Mouse (Mus musculus) layer of hippocampus, adult 18-20 months (tissue): ENCODE measurements at regions not wholly inside any gene's neighbourhood (a gene's known extent, or its start where the extent isn't known, plus 50 kb on each side); places are given as distances from the start of the nearest gene placed in this dataset.

Experiments
- DNase-seq, 2 experiments: peaks; one replicate each; pipeline ENCODE4 v3.0.0; 2022; ENCODE audit warnings: low spot score in 2 of 2

GRCm38 (mm10) chr6:51326103-51326829, 106.2 kb upstream of the Nfe2l3 start:
- DNase-seq: no peak

GRCm38 (mm10) chr6:51329070-51329995, 103.1 kb upstream of the Nfe2l3 start:
- DNase-seq: no peak

DNA sequence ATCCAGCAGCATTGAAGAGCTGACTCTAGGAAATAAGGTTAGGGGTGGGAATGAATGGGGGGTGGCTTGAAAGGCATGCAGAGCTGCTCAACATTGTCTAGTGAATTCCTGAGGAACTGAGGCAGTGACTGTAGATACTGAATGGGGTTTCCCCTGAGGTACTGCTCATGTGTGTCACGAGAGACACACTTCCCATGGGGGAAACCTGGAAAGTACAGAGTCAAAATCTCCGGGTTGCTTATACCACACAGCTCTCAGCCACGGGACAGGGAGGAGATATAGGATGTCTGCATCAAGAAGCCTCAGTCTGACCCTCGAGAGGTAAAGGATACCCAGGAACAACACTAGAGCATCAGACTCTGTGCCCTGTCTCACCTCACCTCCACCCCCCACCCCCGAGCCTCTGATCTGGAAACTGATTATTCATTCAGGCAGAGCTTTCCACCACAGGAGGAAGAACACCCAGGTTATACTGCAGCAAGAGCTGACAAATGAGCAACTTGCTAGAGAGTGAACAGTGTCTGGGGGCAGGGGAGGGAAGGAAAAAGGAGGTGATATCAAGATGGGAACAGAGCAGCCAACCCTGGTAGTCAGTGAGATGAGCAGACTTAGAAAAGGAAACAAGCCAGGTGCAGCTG, 102.3 kb upstream of the Nfe2l3 start:
- DNase-seq: no peak

- no peak for DNase-seq
Measured at GRCm38 (mm10) chr6:51332841-51333240, 99.6 kb upstream of the Nfe2l3 start.

GRCm38 (mm10) chr6:51333722-51334360, 98.6 kb upstream of the Nfe2l3 start:
- DNase-seq: no peak

GRCm38 (mm10) chr6:51335314-51335713, 97.2 kb upstream of the Nfe2l3 start:
- no peak for DNase-seq

DNA sequence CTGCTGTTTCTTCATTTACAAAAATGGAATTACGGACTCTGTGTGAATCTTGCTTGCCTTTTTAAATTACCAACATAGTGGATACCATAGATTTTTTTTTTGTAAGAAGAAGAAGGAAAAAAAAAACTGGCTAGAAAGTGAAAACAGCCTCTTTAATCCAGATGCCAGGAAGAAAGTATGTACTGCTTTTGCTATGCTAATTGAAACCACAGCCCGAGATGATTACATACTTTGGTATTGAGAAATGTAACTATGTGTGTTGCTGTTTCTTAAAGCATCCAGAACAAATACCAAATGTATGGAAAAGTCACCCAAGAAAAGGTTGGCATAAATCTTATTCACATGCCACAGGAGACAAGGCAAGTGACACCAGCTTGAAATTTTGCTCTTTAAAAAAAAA, 93.2 kb upstream of the Nfe2l3 start:
- DNase-seq: no peak

GRCm38 (mm10) chr6:51347721-51348120, 84.7 kb upstream of the Nfe2l3 start:
- DNase-seq: no peak

GRCm38 (mm10) chr6:51349771-51350170, 82.7 kb upstream of the Nfe2l3 start:
- DNase-seq: no peak

DNA sequence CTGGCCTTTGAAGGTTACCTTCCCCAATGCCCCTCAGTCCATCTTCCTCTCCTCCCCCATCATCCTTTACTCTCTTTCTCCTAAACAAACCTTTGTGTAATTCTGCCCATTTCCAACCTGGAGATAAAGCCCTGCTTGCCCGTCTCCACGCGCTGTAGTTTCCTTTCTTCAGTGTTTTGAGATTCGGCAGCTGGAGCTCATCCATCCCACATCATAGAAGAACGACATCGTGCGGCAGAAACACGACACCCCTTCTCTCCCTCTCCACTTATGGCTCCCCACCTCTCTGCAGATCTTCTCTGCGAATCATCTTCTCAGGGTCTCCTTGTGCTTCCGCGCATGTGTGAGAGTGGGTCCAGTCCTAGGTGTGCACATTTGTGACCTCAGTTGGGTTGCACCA, 77.4 kb upstream of the Nfe2l3 start:
- no peak for DNase-seq

GRCm38 (mm10) chr6:51361611-51362180, 70.8 kb upstream of the Nfe2l3 start:
- DNase-seq: no peak

DNA sequence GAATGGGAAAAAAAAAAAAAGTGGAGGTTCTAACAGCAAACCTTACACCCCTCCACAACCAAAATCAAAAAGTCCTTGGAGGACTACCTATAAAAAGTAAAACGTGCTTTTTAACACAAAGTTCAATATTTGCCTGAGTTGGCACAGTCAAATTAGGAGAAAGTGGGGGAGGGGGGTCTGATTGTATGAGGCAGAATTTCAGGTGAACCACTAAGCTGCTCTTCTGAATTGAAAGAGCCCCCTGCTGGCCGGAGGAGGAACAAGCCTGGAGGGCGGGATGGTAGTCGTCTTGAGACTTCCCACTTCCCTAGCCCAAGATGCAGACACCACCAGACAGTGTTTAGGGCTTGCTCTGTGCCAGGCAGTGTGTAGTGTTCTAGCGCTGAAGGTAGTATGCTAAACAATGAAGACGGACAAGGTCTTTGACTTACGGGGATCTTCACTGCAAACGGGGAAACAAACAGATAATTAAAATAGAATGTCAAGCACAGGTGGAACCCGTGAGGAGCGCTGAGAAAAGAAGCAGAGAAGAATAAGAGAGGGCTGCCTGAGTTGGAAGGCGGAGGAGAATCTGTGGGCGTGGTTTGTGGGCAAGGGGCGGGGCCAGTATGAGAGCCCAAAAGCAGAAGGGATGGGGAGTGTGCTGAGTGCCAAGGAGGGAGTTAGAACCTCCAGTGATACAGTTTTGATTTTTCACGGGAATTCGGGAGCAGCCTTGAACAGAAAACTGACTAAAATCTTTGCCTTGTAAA, 69.8 kb upstream of the Nfe2l3 start:
- peak; percentile 70 to 75 for DNase-seq

DNA sequence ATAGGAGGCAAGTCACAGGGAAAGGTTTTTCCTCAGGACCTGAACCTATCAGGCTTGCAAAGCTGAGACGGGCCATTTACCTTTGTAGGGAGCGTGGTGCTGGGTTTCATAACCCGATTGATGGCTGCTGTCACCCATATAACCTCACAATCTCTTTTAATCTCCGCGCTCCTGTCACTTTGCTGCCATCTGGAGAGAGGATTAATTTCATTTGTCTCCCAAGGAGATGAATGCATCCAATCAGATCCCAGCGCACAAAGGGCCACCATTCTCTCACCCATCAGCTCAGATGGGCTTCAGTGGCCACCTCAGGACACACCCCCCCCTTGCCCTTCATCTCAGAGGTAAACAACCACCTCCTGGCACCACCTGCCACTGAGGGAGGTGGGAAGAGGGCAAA, 67.7 kb upstream of the Nfe2l3 start:
- no peak for DNase-seq

DNA sequence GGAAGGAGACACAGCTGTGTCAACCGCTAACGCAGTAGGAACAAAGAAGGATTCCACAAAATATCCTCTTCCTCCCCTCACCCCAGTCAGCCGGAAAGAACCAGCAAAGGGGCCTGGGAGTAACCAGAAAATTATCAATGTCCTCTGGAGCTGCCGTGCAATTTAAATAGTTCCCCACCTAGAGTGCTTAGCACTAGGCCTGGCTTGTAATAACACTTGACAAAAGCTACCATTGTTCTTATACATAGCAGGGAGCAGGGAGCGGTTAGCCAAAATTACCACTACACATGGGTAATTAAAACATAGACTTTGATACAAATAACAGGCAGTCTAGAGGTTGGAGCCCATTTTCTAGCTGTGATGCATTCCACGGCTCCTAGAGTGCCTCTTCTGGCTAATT, 62.7 kb upstream of the Nfe2l3 start:
- DNase-seq: no peak

DNA sequence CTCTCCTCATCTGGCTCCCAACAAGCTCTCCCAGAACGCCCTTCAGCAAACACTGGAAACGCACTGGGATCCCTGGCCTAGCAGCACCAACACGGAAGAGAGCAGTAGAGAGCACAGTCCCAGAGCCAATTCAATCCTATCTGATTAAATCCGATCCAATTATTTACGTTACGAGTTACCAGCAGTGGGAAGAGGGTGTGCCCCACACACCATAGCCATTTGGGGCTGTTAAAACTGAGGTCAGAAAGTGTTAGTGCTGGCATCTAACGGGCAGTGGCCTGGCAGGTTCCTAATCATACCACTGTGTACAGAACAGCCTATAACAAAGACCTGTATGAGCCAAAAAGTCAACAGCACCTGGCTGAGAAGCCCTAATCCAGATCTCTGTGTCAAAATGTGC, 60.1 kb upstream of the Nfe2l3 start:
- no peak for DNase-seq

DNA sequence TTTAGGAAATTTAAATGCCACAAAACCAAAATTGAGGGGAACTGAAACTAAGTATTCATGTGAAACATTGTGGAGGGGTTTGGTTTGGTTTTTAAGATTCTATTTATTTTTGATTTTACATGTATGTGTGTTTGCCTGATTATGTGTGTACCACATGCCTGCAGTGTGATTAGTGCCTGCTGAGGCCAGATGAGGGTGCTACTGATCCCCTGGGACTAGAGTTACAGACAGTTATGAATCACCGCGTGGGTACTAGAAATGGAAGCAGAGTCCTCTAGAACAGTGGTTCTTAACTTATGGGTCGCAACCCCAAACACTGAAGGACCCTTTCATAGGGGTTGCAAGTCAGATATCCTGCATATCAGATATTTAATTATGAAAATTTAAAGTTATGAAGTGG, 54.0 kb upstream of the Nfe2l3 start:
- DNase-seq: no peak

- DNase-seq: no peak
Measured at GRCm38 (mm10) chr6:51379074-51379473, 53.4 kb upstream of the Nfe2l3 start.

GRCm38 (mm10) chr6:51379560-51380274, 52.8 kb upstream of the Nfe2l3 start:
- peak; percentile 43 to 71 for DNase-seq

GRCm38 (mm10) chr6:51380275-51380575, 52.2 kb upstream of the Nfe2l3 start:
- no peak for DNase-seq

GRCm38 (mm10) chr6:51381465-51381864, 51.0 kb upstream of the Nfe2l3 start:
- DNase-seq: no peak
